Mouse (Mus musculus) left cerebral cortex, postnatal 4 days (tissue): ENCODE data around the gene D330020A13Rik. TPM values are rescaled to one million over a fixed set of nuclear protein-coding genes. Genes with fewer than 3 reads are reported as not detected.
A peak's percentile ranks its signal among the peaks of the same experiment; 100 is the strongest.
"Not testable (repeated sequence)": the region's sequence is repeated elsewhere in the genome, so short reads cannot be mapped to it uniquely, and the experiment has no call there.

Source experiments
- DNase-seq: peaks from one replicate; pipeline ENCODE4 v3.0.0-alpha.2; 2022
- intact Hi-C: fragments of 180-260 bp; cut with DNase I; formaldehyde crosslinking; loops from one replicate; pipeline ENCODE4 v1.15.1; 2025
- total RNA-seq, 2 experiments: library from RNA; stranded (reverse); gene quantifications; 2 replicates each; pipeline ENCODE4 v1.2.3; 2021

The D330020A13Rik gene
- total RNA-seq, 2 experiments from 2014 or later, result not detected

DNA sequence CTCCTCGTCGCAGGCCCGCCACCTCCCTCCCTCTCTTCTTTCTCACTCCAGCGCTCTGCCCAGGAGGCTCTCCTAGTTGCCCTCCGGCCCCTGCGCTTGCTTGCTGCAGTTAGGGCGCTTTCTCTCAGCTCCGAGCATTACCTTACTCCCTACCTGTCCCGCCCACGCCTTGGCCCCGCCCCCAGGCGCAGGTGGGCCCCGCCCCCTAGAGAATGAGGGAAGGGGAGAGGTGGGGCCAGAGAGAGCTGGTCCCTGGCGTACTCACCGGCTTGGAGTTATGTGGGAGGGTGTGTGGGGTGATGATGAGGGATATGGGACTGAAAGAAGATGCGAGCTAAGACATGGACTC lies 595 bp downstream of the D330020A13Rik start:
- intact Hi-C loops, result no loop called here
- peak; percentile 26 for DNase-seq

DNA sequence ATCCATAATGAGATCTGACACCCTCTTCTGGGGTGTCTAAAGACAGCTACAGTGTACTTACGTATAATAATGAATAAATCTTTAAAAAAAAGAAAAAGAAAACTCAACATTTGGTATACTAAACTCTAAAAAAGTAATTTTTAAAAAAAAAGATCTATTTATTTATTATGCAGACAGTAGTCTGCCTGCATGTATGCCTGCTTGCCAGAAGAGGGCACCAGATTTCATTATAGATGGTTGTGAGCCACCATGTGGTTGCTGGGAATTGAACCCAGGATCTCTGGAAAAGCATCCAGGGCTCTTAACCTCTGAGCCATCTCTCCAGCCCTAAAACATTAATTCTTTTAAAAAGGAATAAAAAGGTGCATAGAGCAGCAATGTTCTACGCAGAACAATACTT lies 2.4 kb downstream of the D330020A13Rik start:
- intact Hi-C loops, DNase-seq: not testable (repeated sequence)

DNA sequence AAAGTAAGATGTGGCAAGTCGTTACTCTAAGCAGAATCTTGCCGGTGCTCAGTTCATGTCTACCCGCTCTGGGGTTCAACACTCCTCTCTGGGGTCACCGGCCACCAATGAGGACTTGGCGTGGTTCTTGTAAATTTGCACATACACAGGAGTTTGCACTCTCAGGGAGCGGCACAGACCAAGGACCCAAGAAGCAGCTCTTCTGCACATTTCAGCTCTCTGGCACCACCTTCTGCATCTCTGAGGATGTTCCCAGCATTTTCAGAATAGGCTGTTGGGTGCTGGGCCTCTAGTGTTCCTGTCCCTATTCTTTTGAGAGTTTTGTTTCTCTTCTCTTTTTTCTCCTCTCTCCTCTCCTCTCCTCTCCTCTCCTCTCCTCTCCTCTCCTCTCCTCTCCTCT lies 7.0 kb downstream of the D330020A13Rik start:
- DNase-seq, result peak; percentile 39
- intact Hi-C loops, result loop anchor here (10.0 kb wide), 2 partner anchors 296 to 816 kb away; no protein-coding TSS in a partner anchor

DNA sequence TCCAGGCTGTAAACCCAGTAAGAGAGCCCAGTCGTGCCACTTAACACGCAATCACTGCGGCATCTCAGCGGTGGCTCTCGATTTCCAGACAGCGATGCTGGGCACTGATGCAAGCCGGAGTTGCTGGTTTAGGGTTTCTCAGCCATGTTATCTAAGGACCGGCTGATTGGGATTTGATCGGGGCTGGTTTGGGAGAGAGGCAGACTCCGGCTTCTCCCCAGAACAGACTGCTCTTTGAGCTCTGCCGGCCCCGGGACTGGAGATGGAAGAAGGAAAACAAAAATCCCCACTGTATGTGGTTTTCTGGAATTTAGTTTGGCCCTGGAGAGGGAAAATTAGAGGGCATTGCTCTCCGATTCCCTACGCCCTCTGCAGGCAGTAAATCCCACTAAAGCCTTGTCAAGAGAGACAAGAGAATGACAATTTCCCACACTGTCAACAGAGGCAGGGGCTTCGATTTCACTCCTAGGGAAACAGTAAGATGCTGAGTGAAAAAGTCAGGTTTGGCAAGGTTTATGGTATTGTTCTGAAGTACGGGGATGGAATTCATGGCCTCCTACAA lies 8.7 kb downstream of the D330020A13Rik start:
- DNase-seq, result peak; percentile 13
- intact Hi-C loops, result loop anchor here (10.0 kb wide), 2 partner anchors 298 to 818 kb away; no protein-coding TSS in a partner anchor

DNA sequence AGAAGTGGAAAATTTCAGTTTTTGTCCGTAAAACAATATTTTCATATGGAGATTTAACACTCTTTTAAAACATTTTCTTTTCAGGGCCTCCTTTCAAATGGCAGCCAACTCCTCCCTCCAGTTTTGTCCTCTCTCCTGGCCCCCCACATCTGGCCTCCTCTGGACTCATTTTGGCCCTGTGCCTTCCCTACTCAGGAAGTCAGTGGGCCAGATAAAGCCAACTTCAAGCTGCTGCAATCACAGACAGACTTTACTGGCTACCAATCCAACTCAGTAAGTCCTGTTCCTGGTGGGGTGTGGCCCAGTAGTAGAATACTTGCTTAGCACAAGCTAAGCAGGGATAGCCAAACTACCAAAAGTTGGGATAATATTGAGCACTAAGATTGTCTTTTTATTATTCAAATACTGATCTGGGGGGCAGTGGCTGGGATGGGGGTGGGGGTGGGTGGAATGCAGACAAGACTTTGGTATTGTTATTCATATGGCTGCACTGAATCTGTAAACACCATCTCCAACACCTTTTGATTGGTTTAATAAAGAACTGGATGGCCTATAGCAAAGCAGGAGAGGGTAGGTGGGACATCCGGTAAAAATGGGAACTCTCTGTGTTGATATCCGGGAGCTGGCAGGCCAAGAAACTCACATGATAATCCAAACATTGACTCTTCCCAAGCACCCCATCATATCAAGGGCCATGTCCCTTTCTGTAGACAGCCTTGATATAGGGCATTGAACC lies 12.9 kb downstream of the D330020A13Rik start:
- DNase-seq, result no peak
- intact Hi-C loops, result loop anchor here (10.0 kb wide), 2 partner anchors 302 to 822 kb away; no protein-coding TSS in a partner anchor

GRCm38 (mm10) chr6:120309338-120309737 lies 15.2 kb downstream of the D330020A13Rik start:
- intact Hi-C loops, result loop anchor here (10.0 kb wide), 2 partner anchors 305 to 825 kb away; no protein-coding TSS in a partner anchor
- no peak for DNase-seq

DNA sequence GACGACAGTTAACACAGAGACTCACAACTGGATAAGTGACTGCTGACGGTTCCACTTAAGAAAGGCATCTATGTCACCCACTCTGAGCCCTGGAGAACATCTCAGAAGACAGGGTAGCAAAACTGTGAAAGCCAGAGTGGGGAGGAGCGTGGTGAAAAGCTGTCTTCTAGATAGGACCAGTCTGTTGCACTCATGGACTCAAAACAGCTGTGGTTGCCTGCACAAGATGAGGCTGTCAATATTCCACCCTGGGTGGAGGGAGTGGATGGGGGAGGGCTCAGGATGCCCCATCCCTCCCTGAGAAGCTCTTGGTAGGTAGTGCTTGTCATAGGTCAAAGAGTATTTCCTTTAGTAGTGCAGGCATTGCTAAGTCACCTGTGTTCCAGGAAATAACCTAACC lies 15.6 kb downstream of the D330020A13Rik start:
- DNase-seq, result no peak
- intact Hi-C loops, result loop anchor here (10.0 kb wide), 2 partner anchors 305 to 825 kb away; no protein-coding TSS in a partner anchor

DNA sequence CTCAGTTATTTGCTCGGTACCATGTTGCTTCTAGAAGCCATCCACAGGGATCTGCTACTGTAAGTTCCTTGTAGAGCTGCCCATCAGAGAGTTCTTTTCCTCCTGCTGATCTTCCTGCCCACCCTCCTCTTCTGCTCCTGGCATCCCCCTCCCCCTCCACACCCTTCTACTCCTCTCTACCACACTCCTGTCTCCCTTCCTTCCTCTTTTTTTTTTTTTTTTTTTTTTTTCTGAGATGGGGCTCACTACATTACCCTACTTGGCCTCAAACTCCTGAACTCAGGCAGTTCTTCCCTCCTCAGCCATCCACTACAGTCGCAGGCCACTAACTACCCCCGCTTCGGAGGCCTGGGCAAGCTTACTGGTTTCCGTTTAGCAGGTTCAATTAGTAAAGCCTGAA lies 18.3 kb downstream of the D330020A13Rik start:
- intact Hi-C loops, result no loop called here
- DNase-seq, result no peak

DNA sequence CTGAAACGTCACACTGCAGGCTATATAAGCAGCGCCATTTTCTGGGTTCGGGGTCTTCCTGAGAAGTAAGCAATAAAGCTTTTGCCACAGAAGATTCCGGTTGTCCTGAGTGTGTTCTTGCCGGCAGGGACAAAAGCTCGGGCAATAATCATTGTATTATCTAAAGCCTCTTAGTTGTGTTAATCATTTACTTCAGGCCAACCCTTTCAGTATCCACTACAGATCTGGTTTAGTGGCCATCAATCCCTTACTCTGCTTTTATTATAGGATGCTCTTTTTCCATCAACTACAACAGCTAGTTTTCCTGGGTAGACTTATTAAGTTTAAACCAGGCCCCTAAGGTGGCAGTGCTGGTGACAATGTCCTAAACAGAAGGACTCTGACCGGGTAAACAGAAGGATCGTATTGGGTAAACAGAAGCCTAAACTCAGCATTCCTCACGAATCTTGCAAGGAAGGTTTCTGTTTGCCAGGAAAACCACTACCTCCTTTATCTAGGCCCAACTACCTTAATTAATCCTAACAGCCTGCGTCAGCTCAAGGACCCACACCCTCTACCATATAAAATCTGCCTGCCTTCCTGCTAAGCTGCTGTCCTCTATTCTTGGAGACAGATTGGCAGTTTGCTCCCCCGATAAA lies 24.3 kb downstream of the D330020A13Rik start:
- DNase-seq, result no peak

GRCm38 (mm10) chr6:120319129-120319528 lies 25.0 kb downstream of the D330020A13Rik start:
- intact Hi-C loops, result no loop called here
- no peak for DNase-seq

More for the DNA sequence above, 24.3 kb downstream of the D330020A13Rik start:
- intact Hi-C loops, result no loop called here

DNA sequence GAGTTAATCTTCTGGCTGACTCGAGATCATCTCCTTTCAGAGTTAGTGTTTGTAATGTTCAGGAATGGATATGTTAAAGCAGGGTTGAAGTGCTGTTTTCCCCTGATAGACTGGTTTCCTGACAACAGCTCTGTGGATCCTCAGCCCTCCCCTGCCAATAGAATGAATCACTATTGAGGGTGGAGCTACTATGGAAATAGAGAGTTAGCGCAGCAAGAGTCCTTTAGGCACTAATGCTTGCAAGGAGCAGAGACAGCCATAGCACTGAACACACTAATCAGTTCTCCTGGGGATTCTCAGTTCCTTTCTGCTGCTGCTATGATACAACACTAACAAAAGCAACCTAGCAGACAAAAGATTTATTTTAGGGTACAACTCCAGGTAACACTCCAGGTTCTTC lies 26.2 kb downstream of the D330020A13Rik start:
- no peak for DNase-seq
- intact Hi-C loops, result no loop called here

- intact Hi-C loops, result no loop called here
- peak; percentile 69 for DNase-seq
These were observed 30.2 kb downstream of the D330020A13Rik start for GRCm38 (mm10) chr6:120324295-120324927.

GRCm38 (mm10) chr6:120332351-120332750 lies 38.2 kb downstream of the D330020A13Rik start:
- no peak for DNase-seq
- intact Hi-C loops, result no loop called here

- intact Hi-C loops, result no loop called here
- DNase-seq, result no peak
These were observed 49.8 kb downstream of the D330020A13Rik start for GRCm38 (mm10) chr6:120343992-120344391.

Other genes with a start within 250 kb of the D330020A13Rik start
- gene Ninj2, start 201.0 kb upstream of the D330020A13Rik start, total RNA-seq, result not detected
- under 1 TPM; 0.46 to 0.60 TPM for gene B4galnt3, start 195 bp downstream of the D330020A13Rik start, total RNA-seq
- gene Kdm5a, start 69.8 kb downstream of the D330020A13Rik start, total RNA-seq, result 10 to 100 TPM; 34.7 to 37.0 TPM
- gene Ccdc77, start 70.0 kb downstream of the D330020A13Rik start, total RNA-seq, result 1 to 10 TPM; 6.1 to 6.3 TPM
- gene Il17ra, start 168.9 kb downstream of the D330020A13Rik start, total RNA-seq, result 1 to 10 TPM; 3.3 to 4.1 TPM
- gene Tmem121b, start 199.4 kb downstream of the D330020A13Rik start, total RNA-seq, result 10 to 100 TPM; 28.9 to 29.6 TPM
- gene Hdhd5, start 237.0 kb downstream of the D330020A13Rik start, total RNA-seq, result 10 to 100 TPM; 27.1 to 31.6 TPM